Mouse (Mus musculus): Measurements from ENCODE around the gene Fras1.

- TF ChIP-seq CTCF (IDR thresholded peaks at IDR 0.05; ENCODE audit: control insufficient read depth, insufficient read depth, insufficient replicate concordance, low read depth, low read length): no peak
- TF ChIP-seq POLR2A (IDR thresholded peaks at IDR 0.05; ENCODE audit: control insufficient read depth, low read depth, low read length): no peak
Observed at GRCm38 (mm10) chr5:96331048-96331737, 42.6 kb upstream of the Fras1 start.

Data from testis, adult 2 months (tissue).